Mouse (Mus musculus): ENCODE data around the gene A630001G21Rik.

DNA sequence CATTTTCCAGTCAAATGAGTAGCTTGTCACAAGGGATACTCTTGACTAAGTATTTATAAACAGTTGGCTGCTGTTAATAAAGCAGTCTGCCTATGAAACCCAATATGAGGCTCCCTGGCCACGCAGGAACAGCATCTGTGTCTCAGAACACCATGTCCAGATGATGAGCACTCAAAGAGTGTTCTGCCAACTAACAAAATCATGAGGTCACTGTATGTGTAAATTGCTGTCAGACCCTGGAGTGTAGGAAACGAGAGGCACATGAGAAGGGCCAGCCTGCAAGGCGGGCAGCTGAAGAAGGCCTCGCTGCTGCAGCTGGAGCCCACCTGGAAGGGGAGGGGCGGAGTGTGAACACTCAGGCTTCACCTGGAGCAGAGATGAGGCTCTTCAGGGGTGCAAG is 48.7 kb upstream of the A630001G21Rik start:
- TF ChIP-seq CTCF (IDR thresholded peaks at IDR 0.05; ENCODE audit: low read depth), result no peak
- no peak for TF ChIP-seq EP300 (IDR thresholded peaks at IDR 0.05; ENCODE audit: low read depth)
